Mouse (Mus musculus): ENCODE results near the gene Cdc14b.

Cdc14b gene

DNA sequence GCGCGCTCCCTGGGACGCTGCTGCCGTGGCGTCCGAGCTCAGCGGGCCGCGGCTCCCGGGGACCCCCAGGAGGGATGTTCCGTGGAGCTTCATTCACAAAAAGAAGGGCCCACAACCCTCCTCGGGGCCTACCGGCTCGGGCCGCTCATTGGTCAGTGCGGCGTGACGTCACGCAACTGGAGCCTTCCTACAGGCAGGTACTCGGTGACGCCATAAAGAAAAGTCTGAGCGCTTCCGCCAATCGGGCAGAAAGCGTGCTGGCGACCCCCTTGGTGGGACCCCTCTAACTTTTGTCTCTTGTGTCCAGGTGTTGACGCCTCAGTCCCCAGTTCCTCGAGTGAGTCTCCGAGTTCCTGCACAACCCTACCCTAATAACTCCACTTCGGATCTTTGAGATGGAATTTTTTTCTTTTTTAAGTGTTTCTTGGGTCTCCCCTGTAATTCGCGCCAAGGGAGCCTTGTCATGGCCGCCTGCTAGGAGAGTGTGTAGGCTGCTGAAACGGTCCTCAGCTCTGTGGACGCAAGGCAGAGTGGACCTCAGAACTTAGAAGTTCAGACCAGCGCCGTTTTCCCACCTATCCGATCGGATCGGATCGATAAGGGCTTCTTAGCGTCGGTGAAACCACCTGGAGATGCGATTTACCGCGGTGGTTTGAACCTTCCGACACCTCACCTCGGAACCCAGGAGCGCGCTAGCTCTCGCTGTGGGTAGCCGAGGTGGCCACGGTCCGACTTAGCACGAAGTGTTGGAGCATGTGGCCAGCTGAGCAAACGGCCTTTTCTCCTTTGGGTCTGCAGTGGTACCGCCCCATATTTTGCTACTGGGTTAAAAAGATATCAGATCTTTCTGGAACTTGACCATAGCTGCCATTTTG, at the start of gene Cdc14b:
TSS of gene Cdc14b (minus strand) at position 412 of the 875 bp plus-strand sequence.
- DNase-seq (ENCODE audit: low read depth), result peak; percentile 74

DNA sequence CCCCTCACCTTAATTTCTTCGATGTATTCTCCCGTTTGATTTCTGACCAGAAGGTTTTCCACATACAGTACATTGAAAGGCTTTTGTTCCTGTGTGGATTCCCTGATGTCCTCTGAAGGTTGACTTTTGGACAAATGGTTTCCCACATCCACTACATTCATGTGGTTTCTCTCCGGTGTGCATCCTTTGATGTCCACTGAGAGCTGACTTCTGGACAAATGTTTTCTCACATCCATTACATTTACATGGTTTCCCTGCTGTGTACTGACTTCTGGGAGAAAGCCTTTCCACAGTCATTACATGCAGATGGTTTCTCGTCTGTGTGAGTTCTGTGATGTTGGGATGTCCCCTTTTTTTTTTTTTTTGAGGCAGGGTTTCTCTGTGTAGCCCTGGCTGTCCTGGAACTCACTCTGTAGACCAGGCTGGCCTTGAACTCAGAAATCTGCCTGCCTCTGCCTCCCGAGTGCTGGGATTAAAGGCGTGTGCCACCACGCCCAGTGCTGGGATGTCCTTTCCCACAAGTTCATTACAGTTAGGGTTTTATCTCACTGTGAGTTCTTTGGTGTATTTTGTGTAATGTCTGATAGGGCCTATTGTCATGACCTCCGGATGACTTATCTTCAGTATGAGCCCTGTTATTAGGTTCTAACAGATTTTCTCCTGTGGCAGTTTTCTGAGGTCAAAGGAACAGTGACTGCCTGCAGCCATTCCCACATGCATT, 47.6 kb upstream of the Cdc14b start:
- no peak for DNase-seq (ENCODE audit: low read depth)

DNA sequence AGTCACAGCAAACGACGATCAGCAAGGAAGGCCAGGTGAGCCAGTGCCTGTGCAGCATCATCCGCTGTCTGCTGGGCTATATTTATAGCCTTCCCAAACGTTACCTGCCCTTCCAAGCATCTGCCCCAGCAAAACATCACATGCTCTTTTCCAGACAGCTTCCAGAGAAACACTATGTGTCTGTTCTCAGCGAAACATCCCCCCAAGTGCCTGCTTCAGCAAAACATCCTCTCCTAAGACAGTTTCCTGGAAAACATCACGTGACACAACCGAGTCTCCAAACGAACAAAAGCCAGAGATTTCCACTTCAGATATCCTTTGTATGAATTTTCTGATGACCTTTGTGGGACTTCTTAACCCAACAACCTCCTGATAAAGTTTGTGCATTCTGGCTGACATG, 45.2 kb upstream of the Cdc14b start:
- no peak for DNase-seq (ENCODE audit: low read depth)

DNA sequence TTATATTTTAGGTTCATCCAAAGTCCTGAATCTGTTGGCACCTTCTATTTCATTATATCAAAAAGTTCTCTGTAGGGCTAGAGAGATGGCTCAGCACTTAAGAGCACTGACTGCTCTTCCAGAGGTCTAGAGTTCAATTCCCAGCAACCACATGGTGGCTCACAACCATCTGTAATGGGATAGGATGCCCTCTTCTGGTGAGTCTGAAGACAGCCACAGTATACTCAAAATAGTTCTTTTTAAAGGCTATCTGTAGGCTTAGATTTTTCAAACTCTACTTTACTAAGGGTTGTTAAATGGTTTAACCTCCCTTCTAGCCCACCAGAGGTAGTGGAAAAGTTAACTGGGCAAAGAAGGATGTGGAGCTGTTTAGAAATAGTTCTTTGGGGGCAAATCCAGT, 44.7 kb upstream of the Cdc14b start:
- DNase-seq (ENCODE audit: low read depth), result no peak

DNA sequence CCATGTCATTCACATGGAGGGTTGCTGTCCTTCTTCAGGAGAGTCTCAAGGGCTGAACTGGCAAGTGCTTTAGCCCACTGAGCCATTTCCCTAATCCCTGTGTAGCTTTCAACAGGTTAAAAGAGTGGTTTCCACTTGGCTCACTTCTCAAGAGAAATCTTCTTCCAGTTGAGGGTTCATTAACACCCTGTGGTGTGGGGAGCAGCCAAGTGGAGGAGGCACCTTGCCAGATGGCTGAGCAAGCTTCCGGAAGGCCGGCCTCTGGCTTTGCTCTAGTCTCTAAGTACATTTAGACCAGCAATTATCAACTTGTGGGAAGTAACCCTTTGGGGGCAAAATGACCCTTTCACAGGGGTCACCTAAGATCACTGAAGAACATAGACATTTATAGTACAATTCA, 43.3 kb upstream of the Cdc14b start:
- no peak for DNase-seq (ENCODE audit: low read depth)

DNA sequence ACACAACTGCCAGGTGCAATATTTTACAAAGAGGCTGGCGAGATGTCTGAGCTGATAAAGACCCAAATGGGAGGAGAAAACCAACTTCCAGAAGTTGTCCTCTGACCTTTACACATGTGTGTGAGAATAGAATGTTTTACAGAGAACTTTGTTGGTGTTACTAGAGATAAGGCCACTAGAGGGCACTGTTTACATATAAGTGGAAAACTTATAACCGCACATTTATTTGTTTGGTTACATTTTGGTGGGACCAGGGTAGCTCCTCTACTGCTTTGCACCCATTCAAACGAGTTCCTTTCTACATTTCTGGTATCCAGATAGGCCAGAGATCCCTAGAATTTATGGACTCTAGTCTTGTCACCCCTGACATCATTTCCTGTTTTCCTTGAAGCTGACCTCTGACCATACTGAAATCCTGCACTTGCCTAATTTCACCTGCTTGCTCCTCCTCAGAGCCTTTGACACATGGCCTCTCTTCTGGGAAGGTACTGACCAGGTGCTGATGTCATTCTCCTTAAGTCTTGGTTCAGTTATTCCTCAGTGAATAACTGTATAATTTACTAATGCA, 40.5 kb upstream of the Cdc14b start:
- peak; percentile 84 for DNase-seq (ENCODE audit: low read depth)

DNA sequence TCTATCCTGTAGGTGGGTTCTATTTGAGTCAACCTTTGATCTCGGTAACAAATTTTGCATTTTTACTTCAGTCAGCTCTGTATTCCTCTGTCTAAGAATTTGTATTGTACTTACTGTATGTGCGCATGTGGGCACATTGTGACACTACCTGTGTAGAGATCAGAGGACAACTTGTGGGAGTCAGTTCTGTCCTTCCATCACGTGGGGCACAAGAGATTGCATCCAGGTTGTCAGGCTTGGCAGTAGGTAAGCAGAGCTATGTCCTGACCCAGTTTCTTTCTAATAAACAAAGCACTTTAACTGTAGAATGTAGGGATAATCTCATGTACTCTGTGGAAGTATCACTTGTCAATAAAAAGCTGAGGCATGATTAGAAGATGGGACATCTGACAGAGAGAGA, 39.0 kb upstream of the Cdc14b start:
- DNase-seq (ENCODE audit: low read depth), result no peak

DNA sequence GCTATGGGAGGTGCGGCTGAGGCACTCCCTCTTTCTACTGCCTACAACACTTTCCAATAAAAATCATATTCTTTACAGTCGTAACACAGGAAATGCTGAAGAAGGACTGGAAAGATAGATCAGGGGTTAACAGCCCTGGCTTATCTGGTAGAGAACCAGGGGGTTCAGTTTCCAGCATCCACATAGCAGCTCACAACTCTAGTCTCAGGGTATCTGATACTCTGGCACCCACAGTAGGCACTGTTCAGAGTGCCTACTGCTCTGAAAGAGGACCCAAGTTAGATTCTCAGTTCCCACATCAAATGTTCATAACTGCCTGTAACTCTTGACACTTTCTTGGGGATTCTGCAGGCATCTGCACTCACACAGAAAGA, 37.8 kb upstream of the Cdc14b start:
- DNase-seq (ENCODE audit: low read depth), result no peak

DNA sequence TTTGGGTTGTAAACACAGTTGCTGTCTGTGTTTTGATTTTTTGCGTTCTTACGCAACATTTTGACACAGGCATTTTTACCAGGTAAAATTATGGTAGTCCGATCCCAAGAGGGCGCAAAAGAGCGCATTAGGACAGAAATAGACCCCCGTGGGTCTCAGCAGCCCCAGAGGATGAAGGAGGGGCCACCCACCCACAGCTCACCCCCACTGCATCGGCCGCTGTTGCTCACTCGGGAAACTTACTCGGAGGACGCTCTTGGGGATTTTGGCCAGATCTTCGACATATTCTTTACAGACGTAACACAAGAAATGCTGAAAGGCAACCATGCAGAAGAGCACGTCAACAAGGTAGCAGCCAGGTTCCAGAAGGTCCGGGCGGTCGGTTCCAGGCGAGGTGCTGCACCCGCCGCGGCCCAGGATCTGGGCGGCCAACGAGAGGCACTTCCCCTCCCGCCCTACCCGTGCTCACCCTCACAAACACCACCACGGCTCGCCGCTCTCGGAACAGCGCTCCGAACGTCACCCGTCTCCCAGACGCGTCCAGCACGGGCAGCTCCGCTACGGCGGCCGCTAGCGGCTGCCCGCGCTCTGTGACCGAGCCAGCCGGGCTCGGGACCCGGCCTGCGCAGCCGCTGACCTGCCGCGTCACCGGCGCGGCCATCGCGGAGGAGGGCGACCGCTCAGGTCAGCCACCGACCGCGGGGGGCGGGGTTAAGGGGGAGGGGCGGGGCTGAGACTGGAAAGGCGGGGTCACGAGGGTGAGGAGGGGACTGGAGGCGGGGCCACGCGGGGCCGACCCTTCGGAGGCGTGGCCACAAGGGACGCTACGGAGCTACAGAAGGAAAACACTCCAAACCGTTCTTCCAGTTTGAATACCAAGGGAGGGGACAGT, 37.2 kb upstream of the Cdc14b start, which contains the start of gene Aaed1:
TSS of gene Aaed1 (minus strand) at position 687 of the 892 bp plus-strand sequence.
- peak; percentile 89 for DNase-seq (ENCODE audit: low read depth)

DNA sequence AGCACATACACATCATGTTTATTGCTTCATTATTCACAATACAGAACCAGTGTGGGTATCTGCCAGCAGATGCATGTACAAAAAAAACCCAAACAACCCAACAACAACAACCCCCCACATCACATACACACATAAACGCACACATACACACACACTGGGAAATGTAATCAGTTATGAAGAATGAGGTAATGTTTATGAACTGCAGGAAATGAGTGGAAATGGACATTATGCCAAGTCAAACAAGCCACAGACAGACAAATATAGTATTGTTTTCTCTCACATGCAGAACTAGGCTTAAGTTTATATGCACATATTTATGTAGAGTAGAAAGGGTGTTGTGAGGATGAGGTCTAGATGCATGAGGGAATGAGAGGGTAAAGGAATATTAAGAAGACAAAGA, 36.2 kb upstream of the Cdc14b start:
- DNase-seq (ENCODE audit: low read depth), result no peak

DNA sequence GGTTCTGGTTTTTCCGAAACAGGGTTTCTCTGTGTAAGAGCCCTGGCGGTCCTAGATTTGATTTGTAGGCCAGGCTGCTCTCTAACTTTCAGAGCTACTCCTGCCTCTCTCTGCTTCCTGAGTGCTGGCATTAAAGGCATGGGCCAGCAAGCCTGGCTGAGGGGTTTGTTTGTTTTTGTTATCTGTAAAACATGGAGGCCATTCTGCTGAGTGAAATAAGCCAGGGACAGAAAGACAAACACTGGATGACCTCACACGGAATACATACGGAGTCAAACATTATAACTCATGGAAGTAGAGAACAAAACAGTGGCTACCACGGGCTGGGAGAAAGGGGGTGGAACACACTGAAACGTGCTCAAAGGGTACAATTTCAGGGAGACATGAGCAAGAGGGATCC, 35.5 kb upstream of the Cdc14b start:
- DNase-seq (ENCODE audit: low read depth), result no peak

DNA sequence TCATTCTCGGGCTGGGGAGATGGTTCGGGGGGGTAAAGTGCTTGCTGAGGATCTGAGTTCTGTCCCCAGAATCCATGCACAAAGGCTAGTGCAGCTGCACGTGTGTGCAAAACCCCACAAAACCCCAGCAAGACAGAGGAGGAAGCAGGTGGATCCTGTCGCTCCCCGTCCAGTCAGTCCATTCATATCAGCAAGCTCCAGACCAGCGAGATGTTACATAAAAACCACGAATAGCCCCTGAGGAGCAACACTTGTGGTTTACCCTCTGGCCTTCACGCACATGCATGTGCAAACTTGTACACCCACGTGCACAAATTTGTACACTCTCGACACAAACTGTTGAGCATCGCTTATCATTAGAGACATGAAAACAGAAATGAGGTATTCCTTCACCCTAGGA, 34.8 kb upstream of the Cdc14b start:
- DNase-seq (ENCODE audit: low read depth), result no peak

DNA sequence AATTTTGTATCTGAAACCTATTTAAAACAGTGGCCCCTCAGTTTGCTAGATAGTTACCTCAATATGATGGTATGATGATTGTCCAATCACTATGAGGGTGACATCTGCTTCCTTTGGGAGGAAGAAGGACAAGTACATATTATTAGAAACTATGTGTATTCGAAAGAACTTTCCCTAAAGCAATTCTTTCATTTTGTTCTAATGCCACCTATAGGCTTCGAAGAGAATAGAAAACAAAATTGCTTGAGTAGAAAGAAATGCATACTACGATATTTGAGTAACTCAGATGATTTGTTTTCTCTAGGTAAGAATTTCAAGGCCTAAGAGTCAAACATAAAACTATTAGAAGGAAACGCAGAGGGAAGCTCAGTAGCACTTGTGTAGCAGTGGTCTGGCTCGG, 33.9 kb upstream of the Cdc14b start:
- DNase-seq (ENCODE audit: low read depth), result no peak

DNA sequence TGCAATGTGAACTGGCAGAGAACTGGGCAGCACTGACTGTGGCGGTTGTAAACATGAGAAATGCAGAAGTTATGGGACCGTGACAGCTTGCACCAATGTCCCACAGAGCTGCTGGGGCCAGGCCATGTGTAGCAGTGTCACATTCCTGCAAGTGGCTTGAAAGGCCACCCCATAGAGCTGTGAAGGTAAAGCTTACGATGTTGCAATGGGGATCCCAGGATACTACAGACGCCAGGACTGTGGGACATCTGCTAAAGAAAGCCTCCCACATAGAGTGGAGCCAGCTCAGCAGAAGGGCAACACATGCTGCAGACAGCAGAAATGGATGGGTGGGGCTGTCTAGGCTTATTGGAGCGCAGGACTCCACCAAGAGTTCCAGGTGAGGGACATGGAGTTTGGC, 32.4 kb upstream of the Cdc14b start:
- no peak for DNase-seq (ENCODE audit: low read depth)

DNA sequence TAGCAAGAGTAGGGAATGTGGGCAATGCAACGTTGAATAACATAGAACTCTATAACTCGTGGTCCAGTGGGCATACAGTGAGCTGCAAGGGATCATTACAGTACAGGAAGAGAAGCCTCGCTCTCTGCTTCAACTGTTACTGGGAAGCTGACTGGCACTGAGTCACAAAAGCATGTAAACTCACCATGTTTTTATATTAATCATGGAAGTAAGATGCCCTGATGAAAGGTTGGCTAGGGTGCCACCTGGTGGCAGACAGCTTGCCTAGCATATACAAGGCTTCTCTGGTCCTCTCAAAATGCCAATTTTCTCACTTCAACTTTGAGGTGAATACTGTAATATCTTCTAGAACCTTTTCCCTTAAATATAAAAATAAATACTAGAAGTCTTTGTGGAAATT, 31.0 kb upstream of the Cdc14b start:
- DNase-seq (ENCODE audit: low read depth), result peak; percentile 83

DNA sequence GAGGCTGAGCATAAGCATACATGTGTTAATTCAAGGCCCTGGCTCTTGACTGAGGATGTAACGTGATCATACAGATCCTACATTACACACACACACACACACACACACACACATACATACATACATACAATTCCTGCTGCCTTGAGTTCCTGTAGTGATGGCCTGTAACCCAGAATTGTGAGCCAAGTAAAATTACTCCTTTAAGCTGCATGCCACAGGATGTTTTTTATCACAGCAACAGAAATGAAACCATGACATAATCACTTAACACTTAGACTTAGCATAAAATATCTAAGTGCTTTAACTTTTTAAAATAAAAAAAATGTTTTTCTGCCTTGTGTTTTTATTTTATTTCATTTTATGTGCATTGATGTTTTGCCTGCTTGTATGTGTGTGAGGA, 24.0 kb upstream of the Cdc14b start:
- peak; percentile 22 for DNase-seq (ENCODE audit: low read depth)

DNA sequence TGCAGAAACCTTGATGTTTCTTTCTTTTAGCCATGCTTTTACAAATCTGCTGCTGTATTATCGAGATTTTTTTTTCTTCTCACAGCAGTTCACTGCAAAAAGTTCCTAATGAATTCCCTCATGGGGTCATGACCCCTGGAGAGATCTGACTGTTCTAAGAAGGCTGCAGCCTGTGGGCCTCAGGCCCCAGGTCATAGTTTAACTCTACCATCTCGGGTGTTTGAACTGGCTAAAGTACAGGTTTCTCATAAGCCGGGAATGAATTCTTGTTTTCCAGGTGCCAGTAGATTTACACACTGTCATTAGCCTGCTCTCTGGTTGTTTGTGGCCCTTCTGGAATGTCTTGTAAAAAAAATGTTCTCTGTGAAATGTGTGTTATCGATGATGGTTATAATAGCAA, 11.7 kb upstream of the Cdc14b start:
- DNase-seq (ENCODE audit: low read depth), result no peak

DNA sequence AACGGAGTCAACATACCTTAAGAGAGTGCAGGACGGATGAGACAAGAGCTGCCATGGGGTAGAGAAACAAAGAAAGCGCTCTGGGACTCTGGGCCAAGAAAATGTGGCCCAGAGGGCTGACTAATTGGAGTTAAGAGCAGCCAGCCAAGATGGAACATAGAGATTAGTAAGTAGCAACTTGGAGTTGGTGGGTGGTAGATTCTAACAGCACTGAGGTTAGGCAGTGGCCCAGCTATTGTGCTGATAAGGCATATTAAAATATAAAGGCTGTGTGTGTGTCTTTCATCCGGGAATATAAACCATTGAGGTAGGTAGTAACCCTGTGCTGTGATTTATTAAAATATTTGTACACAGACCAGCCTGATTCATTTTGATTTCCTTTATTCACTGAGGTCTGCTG, 11.2 kb upstream of the Cdc14b start:
- no peak for DNase-seq (ENCODE audit: low read depth)

DNA sequence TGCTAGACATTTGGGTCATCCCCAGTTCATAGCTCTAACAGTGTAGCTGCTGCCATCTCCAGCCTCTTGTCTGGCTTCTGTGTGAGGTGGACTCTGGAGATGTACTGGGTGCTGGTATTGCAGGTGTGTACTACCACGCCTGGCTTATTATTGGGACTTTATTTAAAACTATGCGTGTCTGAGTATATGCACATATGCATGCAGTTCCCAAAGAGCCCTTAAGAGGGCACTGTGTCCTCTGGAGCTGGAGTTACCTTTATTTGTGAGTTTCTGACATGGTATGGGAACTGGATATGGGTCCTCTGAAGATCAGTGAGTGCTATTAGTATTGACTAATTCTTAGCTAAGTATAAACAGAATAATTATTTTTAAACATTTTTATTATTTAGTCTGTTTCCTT, 9.6 kb upstream of the Cdc14b start:
- DNase-seq (ENCODE audit: low read depth), result peak; percentile 46

DNA sequence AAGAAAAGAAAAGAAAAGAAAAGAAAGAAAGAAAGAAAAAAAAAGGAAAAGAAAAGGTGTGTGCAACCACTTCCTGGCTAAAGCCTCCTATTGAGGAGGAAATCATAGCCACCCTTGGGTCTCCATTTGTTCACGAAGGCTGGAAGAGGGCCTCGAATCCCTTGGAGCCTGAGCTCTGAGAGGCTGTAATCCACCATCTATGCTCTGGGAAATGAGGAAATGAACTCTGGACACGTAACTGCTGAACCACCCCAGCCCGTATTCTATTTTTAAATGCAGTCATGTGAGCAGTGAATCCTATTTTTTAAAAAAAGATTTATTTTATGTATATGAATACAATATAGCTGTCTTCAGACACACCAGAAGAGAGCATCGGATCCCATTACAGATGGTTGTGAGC, 5.8 kb upstream of the Cdc14b start:
- no peak for DNase-seq (ENCODE audit: low read depth)

DNA sequence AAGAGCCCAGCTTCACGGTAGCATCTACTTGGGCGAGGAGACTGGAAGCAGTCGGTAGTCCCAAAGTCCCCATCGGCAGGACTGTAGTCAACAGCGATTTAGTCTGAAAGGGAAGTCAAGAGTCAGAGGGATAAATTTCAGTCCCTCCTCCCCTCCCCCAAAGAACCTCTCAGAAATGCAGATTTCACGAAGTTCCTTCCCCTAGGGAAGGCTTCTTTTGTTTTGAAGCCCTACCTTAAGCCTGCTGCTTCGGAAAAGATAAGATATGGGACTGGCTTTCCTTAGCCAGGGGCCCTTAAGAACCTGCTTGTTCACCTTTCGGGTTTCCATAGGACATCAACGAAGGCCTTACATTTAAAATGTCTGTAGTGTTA, 651 bp upstream of the Cdc14b start:
- peak; percentile 22 for DNase-seq (ENCODE audit: low read depth)
